Mouse (Mus musculus) neural tube, embryonic 14.5 days (tissue): ENCODE measurements around the gene Ibsp. TPM values are rescaled to one million over a fixed set of nuclear protein-coding genes. Genes with fewer than 3 reads are reported as not detected.

Experiments used
- ATAC-seq: fragments of 200-750 bp; cut with Nextera tagmentation; 2 replicates; pipeline ENCODE4 v1.8.0; 2017; ENCODE audit warnings: low read depth, mild to moderate bottlenecking, moderate TSS enrichment, moderate library complexity
- H3K27ac ChIP-seq: fragments of 300-500 bp; sonication (generic); 2 replicates; pipeline ENCODE4 v1.5.1; 2014; ENCODE audit warnings: low read depth, mild to moderate bottlenecking, control low read depth, low read length, moderate library complexity, mixed read lengths
- H3K27me3 ChIP-seq: fragments of 300-500 bp; sonication (generic); 2 replicates; pipeline ENCODE4 v1.6.1; 2014; ENCODE audit warnings: low read length; ENCODE audit not compliant: control insufficient read depth, insufficient read depth
- H3K36me3 ChIP-seq: fragments of 300-500 bp; sonication (generic); 2 replicates; pipeline ENCODE4 v1.6.1; 2014; ENCODE audit warnings: low read length, mixed read lengths; ENCODE audit not compliant: control insufficient read depth, insufficient read depth
- H3K4me1 ChIP-seq: fragments of 300-500 bp; sonication (generic); 2 replicates; pipeline ENCODE4 v1.6.1; 2014; ENCODE audit warnings: low read length; ENCODE audit not compliant: control insufficient read depth, insufficient read depth
- H3K4me2 ChIP-seq: fragments of 300-500 bp; sonication (generic); 2 replicates; pipeline ENCODE4 v1.6.1; 2014; ENCODE audit warnings: mild to moderate bottlenecking, low read depth, low read length, control low read depth
- H3K4me3 ChIP-seq: fragments of 300-500 bp; sonication (generic); 2 replicates; pipeline ENCODE4 v1.5.1; 2014; ENCODE audit warnings: low read depth, low read length, control low read depth, mixed read lengths
- H3K9ac ChIP-seq: fragments of 300-500 bp; sonication (generic); replicated peaks from 2 replicates; pipeline ENCODE4 v1.6.1; 2014; ENCODE audit warnings: low read depth, mild to moderate bottlenecking, control low read depth, low read length, mixed read lengths
- H3K9me3 ChIP-seq: fragments of 300-500 bp; sonication (generic); 2 replicates; pipeline ENCODE4 v1.6.1; 2016; ENCODE audit warnings: low read length; ENCODE audit not compliant: control insufficient read depth
- WGBS: fragments of 180-500 bp; shearing (Covaris S2); extraction: QIAGEN DNeasy Blood & Tissue Kit; methylation state at CpG from one replicate; pipeline ENCODE4 v1.1.7; 2014; 5-methylcytosine and 5-hydroxymethylcytosine counted together
- microRNA-seq: library from miRNA; unstranded; fragments of <30 nt; microRNA quantifications from one replicate; pipeline ENCODE4, GENCODE M21; 2016
- polyA plus RNA-seq: library from polyadenylated mRNA; unstranded; fragments of >200 nt; fragmentation: Nextera tagmentation; extraction: Ambion mirVana; gene quantifications from 2 replicates; pipeline ENCODE4 v1.2.1, GENCODE M21; 2014

Ibsp gene
- polyA plus RNA-seq, 1 experiment from 2014 or later = 0.92 TPM

DNA sequence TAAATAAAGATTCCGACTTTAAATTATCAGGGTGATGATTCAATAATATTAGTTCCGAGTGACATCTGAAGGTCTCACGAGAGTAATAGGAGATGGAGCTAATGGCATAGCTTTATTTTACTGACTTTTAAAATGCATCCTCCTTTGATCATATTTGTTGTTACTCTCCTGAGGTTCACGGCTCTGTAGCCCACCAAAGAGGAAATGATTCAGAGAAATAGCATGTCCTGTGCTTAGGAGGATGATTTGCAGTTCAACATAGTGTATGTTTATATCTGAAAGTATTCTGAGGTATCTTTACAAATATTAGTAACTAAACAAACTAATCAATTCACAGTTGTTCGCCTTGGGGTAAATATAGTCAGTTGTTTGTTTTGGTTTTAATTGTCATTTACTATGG, 58.6 kb downstream of the Ibsp start:
- H3K4me1 ChIP-seq = no peaks in the 10 kb centered on the region
- no peak overlapping the region for H3K27ac ChIP-seq
- 77% methylated on average over 5 of the region's 5 CpGs for WGBS
- H3K9ac ChIP-seq = no peak overlapping the region
- H3K27me3 ChIP-seq = no peaks in the 10 kb centered on the region
- H3K4me2 ChIP-seq = no peak overlapping the region
- ATAC-seq = no peak
- H3K36me3 ChIP-seq = no peaks in the 10 kb centered on the region
- H3K4me3 ChIP-seq = no peak overlapping the region
- H3K9me3 ChIP-seq = no peaks in the 10 kb centered on the region

DNA sequence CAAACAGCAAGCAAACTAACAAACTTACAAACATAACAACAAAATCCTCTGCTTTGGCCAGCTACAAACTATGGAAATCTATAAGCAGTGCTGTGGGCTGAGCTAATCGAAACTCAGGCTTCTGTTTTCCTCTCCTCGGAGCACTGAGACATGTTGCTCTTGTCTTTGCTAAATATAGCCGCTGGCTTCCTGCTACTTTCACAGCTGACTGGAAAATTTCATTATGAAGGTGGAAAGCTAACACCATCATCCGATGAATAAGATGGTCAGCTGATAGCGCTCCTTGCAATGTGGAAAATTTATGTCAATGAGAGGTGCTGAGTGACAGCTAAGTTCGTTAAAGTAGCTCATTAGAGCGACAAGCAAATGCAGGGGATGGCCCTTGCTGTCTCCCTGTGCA, 59.6 kb downstream of the Ibsp start:
- Histone ChIP-seq H3K4me1 (no peaks in the 10 kb centered on the region), H3K9me3 (no peaks in the 10 kb centered on the region), H3K27me3 (no peaks in the 10 kb centered on the region), H3K4me3 (no peak overlapping the region), H3K36me3 (no peaks in the 10 kb centered on the region), H3K27ac (no peak overlapping the region), H3K9ac (no peak overlapping the region), H3K4me2 (no peak overlapping the region)
- ATAC-seq = no peak
- WGBS = 69% methylated on average over 7 of the region's 7 CpGs

DNA sequence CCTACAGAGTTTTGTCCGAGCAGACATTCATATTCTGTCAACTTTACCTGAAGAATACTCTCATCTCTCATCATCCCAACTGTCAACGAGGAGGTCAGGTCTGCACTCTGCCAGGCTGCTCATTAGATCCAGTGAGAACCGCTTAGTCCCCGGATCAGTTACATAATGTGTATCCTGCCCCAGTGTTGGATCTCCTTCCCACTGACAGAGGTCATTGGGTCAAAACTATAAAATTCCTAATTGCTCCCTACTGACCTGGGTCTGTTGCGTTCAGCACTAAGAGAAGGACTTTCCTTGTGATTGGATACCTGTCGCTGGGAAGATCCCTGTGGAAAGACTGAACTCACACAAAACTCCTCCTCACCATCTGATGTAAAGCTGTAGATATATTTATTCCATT, 60.3 kb downstream of the Ibsp start:
- no peaks in the 10 kb centered on the region for H3K36me3 ChIP-seq
- H3K4me3 ChIP-seq = no peak overlapping the region
- H3K4me2 ChIP-seq = no peak overlapping the region
- no peaks in the 10 kb centered on the region for H3K4me1 ChIP-seq
- WGBS = 35% methylated on average over 6 of the region's 6 CpGs
- no peak for ATAC-seq
- no peak overlapping the region for H3K27ac ChIP-seq
- H3K9me3 ChIP-seq = no peaks in the 10 kb centered on the region
- H3K9ac ChIP-seq = no peak overlapping the region
- H3K27me3 ChIP-seq = no peaks in the 10 kb centered on the region

Small RNAs within 50 kb of the gene (microRNA-seq; reads per million reads assigned to microRNA genes)
- not detected for gene Gm23616

Other genes with a start within 250 kb of the Ibsp start
- 0.44 TPM in 1 of 2 replicates, not detected in the other for gene Gm17660, start 221.6 kb upstream of the Ibsp start, polyA plus RNA-seq
- 360 and 427 TPM in 2 replicates for gene Sparcl1, start 185.4 kb upstream of the Ibsp start, polyA plus RNA-seq
- not detected in 2 replicates for gene Dspp, start 128.5 kb upstream of the Ibsp start, polyA plus RNA-seq
- gene Dmp1, start 96.6 kb upstream of the Ibsp start, polyA plus RNA-seq = 0.27 TPM in 1 of 2 replicates, not detected in the other
- not detected in 2 replicates for gene Mepe, start 26.2 kb downstream of the Ibsp start, polyA plus RNA-seq
- gene Spp1, start 135.9 kb downstream of the Ibsp start, polyA plus RNA-seq = 6.2 and 10.2 TPM in 2 replicates
- 12.5 and 12.7 TPM in 2 replicates for gene Pkd2, start 160.3 kb downstream of the Ibsp start, polyA plus RNA-seq
- 16.9 and 17.0 TPM in 2 replicates for gene BC005561, start 209.2 kb downstream of the Ibsp start, polyA plus RNA-seq